Mouse (Mus musculus) neural tube, embryonic 12.5 days (tissue): ENCODE measurements at regions not wholly inside any gene's neighbourhood (a gene's known extent, or its start where the extent isn't known, plus 50 kb on each side); places are given as distances from the start of the nearest gene placed in this dataset.

Experiments used
- ATAC-seq: fragments of 200-750 bp; cut with Nextera tagmentation; 2 replicates; pipeline ENCODE4 v1.8.0; 2017; ENCODE audit warnings: low read depth, mild to moderate bottlenecking, moderate TSS enrichment, moderate library complexity; ENCODE audit not compliant: low FRiP score
- H3K27ac ChIP-seq: fragments of 300-500 bp; sonication (generic); 2 replicates; pipeline ENCODE4 v1.5.1; 2016
- H3K27me3 ChIP-seq: fragments of 300-500 bp; sonication (generic); replicated peaks from 2 replicates; pipeline ENCODE4 v1.6.1; 2016; ENCODE audit warnings: mild to moderate bottlenecking
- H3K36me3 ChIP-seq: fragments of 300-500 bp; sonication (generic); 2 replicates; pipeline ENCODE4 v1.6.1; 2016; ENCODE audit warnings: mild to moderate bottlenecking
- H3K4me1 ChIP-seq: fragments of 300-500 bp; sonication (generic); 2 replicates; pipeline ENCODE4 v1.6.1; 2016
- H3K4me2 ChIP-seq: fragments of 300-500 bp; sonication (generic); replicated peaks from 2 replicates; pipeline ENCODE4 v1.6.1; 2016; ENCODE audit warnings: mild to moderate bottlenecking
- H3K4me3 ChIP-seq: fragments of 300-500 bp; sonication (generic); 2 replicates; pipeline ENCODE4 v1.5.1; 2016
- H3K9ac ChIP-seq: fragments of 300-500 bp; sonication (generic); 2 replicates; pipeline ENCODE4 v1.6.1; 2016; ENCODE audit warnings: mild to moderate bottlenecking
- H3K9me3 ChIP-seq: fragments of 300-500 bp; sonication (generic); 2 replicates; pipeline ENCODE4 v1.6.1; 2016; ENCODE audit warnings: mild to moderate bottlenecking
- WGBS: fragments of 180-500 bp; shearing (Covaris S2); methylation state at CpG from one replicate; pipeline ENCODE4 v1.1.7; 2016; 5-methylcytosine and 5-hydroxymethylcytosine counted together

GRCm38 (mm10) chr4:23832385-23833164 lies 663.7 kb upstream of the Mms22l start:
- 52% methylated on average over 7 of the region's 7 CpGs for WGBS
- no peak for ATAC-seq
- H3K9me3 ChIP-seq = no peaks in the 10 kb centered on the region
- no peak overlapping the region for H3K4me2 ChIP-seq
- H3K9ac ChIP-seq = no peak overlapping the region
- no peaks in the 10 kb centered on the region for H3K27me3 ChIP-seq
- H3K4me3 ChIP-seq = no peak overlapping the region
- H3K4me1 ChIP-seq = no peaks in the 10 kb centered on the region
- no peak overlapping the region for H3K27ac ChIP-seq
- no peaks in the 10 kb centered on the region for H3K36me3 ChIP-seq

DNA sequence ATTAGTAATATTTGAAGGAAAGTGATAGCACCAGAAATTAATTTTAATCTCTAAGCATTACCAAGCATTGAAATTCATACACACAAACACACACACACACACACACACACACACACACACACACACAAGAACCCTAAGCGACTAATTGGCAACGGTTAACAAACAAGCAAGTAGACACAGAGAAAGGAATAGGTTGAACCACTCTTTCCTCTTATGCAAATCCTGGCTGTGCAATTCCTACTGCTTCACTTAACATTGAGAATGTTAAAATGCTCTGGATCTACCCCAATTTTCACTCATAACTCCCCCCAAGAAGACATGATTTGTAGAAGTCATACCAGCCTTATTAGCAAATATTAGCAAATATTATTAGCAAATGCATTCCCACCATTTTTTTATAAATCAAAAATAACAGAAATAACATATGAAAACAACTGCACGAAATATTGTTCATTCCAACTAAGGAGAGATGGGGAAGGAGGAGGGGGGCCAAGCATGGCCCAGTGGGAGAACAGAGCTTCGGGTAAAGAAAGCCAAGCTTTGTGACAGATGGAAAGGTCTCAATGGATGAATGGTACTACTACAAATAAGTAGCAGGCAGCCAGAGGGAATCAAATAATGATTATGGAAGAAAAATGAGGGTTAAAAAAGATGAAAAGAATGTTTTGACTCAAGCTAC lies 652.5 kb upstream of the Mms22l start:
- Histone ChIP-seq H3K4me2 (no peak overlapping the region), H3K9me3 (no peaks in the 10 kb centered on the region), H3K9ac (no peak overlapping the region), H3K4me3 (no peak overlapping the region), H3K27me3 (no peaks in the 10 kb centered on the region), H3K36me3 (no peaks in the 10 kb centered on the region), H3K27ac (no peak overlapping the region), H3K4me1 (no peaks in the 10 kb centered on the region)
- peak; percentile 65; the same call in 1 of the 2 replicates for ATAC-seq
- WGBS = 60% methylated on average over 4 of the region's 4 CpGs

GRCm38 (mm10) chr4:23844288-23844971 lies 651.8 kb upstream of the Mms22l start:
- Histone ChIP-seq H3K9ac (no peak overlapping the region), H3K4me3 (no peak overlapping the region), H3K27me3 (no peaks in the 10 kb centered on the region), H3K4me1 (no peaks in the 10 kb centered on the region), H3K36me3 (no peaks in the 10 kb centered on the region), H3K27ac (no peak overlapping the region), H3K9me3 (no peaks in the 10 kb centered on the region), H3K4me2 (no peak overlapping the region)
- ATAC-seq = no peak
- 92% methylated on average over 2 of the region's 2 CpGs for WGBS

GRCm38 (mm10) chr4:23845263-23845662 lies 651.0 kb upstream of the Mms22l start:
- Histone ChIP-seq H3K27ac (no peak overlapping the region), H3K36me3 (no peaks in the 10 kb centered on the region), H3K9me3 (no peaks in the 10 kb centered on the region), H3K4me2 (no peak overlapping the region), H3K9ac (no peak overlapping the region), H3K4me3 (no peak overlapping the region), H3K4me1 (no peaks in the 10 kb centered on the region), H3K27me3 (no peaks in the 10 kb centered on the region)
- WGBS = 72% methylated on average over 5 of the region's 5 CpGs
- no peak for ATAC-seq

DNA sequence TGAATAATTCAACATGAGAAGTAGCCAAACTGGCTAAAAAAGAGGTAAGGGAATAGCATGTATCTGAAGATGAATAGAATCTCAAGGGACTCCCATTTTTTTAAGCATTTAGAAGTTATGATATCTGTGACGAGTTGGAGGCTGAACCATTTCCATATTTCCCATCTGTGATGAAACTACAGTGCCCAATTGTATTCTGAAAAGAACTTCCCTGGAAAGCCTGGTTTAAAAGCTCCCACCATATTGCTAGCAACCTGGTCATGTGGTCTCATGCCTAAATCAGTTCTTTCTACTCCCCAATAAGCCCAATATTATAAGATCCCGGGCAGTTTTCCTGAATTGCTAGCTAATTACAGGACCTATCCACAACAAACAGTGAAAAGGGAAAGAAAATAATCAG lies 645.6 kb upstream of the Mms22l start:
- Histone ChIP-seq H3K4me3 (no peak overlapping the region), H3K9me3 (no peaks in the 10 kb centered on the region), H3K36me3 (no peaks in the 10 kb centered on the region), H3K4me2 (no peak overlapping the region), H3K9ac (no peak overlapping the region), H3K27ac (no peak overlapping the region), H3K27me3 (no peaks in the 10 kb centered on the region), H3K4me1 (no peaks in the 10 kb centered on the region)
- 89% methylated on average over 2 of the region's 2 CpGs for WGBS
- ATAC-seq = no peak

DNA sequence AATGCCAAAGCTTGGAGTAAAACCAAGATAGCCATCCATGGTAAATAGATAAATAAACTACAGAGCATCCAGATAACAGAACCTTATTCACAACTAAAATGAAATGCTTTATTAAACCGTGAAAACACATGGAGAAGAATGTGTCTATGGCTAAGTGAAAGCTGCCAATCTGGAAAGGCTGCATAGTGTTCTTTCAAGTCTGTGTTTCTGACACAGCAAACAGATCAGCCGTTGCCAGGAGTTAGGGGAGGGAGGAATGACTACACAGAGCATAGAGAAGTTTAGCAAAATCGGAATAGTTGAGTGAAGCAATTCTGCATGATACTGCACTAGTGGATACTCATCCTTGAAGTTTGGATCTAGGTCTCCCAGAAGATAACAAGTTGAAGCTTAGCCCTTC lies 633.8 kb upstream of the Mms22l start:
- Histone ChIP-seq H3K9me3 (no peaks in the 10 kb centered on the region), H3K36me3 (no peaks in the 10 kb centered on the region), H3K27ac (no peak overlapping the region), H3K4me2 (no peak overlapping the region), H3K9ac (no peak overlapping the region), H3K27me3 (no peaks in the 10 kb centered on the region), H3K4me3 (no peak overlapping the region), H3K4me1 (no peaks in the 10 kb centered on the region)
- 86% methylated on average over 3 of the region's 3 CpGs for WGBS
- no peak for ATAC-seq

- Histone ChIP-seq H3K27ac (no peak overlapping the region), H3K27me3 (no peaks in the 10 kb centered on the region), H3K9me3 (no peaks in the 10 kb centered on the region), H3K9ac (no peak overlapping the region), H3K36me3 (no peaks in the 10 kb centered on the region), H3K4me1 (no peaks in the 10 kb centered on the region), H3K4me3 (no peak overlapping the region), H3K4me2 (no peak overlapping the region)
- ATAC-seq = no peak
- 92% methylated on average over 7 of the region's 7 CpGs for WGBS
Observed at GRCm38 (mm10) chr4:23880007-23880406, 616.2 kb upstream of the Mms22l start.

- 7% methylated on average over 4 of the region's 4 CpGs for WGBS
- no peak overlapping the region for H3K4me3 ChIP-seq
- peak; percentile 94 for ATAC-seq
- H3K27me3 ChIP-seq = no peaks in the 10 kb centered on the region
- H3K36me3 ChIP-seq = no peaks in the 10 kb centered on the region
- no peak overlapping the region for H3K9ac ChIP-seq
- H3K4me1 ChIP-seq = no peaks in the 10 kb centered on the region
- no peak overlapping the region for H3K27ac ChIP-seq
- H3K4me2 ChIP-seq = no peak overlapping the region
- H3K9me3 ChIP-seq = no peaks in the 10 kb centered on the region
Observed at GRCm38 (mm10) chr4:23913396-23913795, 582.9 kb upstream of the Mms22l start.

- Histone ChIP-seq H3K36me3 (no peaks in the 10 kb centered on the region), H3K9ac (no peak overlapping the region), H3K27ac (no peak overlapping the region), H3K4me1 (no peaks in the 10 kb centered on the region), H3K27me3 (no peaks in the 10 kb centered on the region), H3K4me2 (no peak overlapping the region), H3K9me3 (no peaks in the 10 kb centered on the region), H3K4me3 (no peak overlapping the region)
- 0 out of 2 replicates have a peak, but pooled peaks have one; percentile 21 for ATAC-seq
- 86% methylated on average over 4 of the region's 4 CpGs for WGBS
Observed at GRCm38 (mm10) chr4:23913822-23914221, 582.4 kb upstream of the Mms22l start.

GRCm38 (mm10) chr4:23914423-23914822 lies 581.8 kb upstream of the Mms22l start:
- Histone ChIP-seq H3K27ac (no peak overlapping the region), H3K9me3 (no peaks in the 10 kb centered on the region), H3K9ac (no peak overlapping the region), H3K4me2 (no peak overlapping the region), H3K4me1 (no peaks in the 10 kb centered on the region), H3K36me3 (no peaks in the 10 kb centered on the region), H3K4me3 (no peak overlapping the region), H3K27me3 (no peaks in the 10 kb centered on the region)
- WGBS = 81% methylated on average over 7 of the region's 7 CpGs
- ATAC-seq = no peak

GRCm38 (mm10) chr4:23921520-23921919 lies 574.7 kb upstream of the Mms22l start:
- no peaks in the 10 kb centered on the region for H3K36me3 ChIP-seq
- no peaks in the 10 kb centered on the region for H3K9me3 ChIP-seq
- ATAC-seq = no peak
- H3K27ac ChIP-seq = no peak overlapping the region
- no peaks in the 10 kb centered on the region for H3K27me3 ChIP-seq
- no peak overlapping the region for H3K4me2 ChIP-seq
- 90% methylated on average over 3 of the region's 3 CpGs for WGBS
- H3K4me3 ChIP-seq = no peak overlapping the region
- H3K9ac ChIP-seq = no peak overlapping the region
- H3K4me1 ChIP-seq = no peaks in the 10 kb centered on the region

DNA sequence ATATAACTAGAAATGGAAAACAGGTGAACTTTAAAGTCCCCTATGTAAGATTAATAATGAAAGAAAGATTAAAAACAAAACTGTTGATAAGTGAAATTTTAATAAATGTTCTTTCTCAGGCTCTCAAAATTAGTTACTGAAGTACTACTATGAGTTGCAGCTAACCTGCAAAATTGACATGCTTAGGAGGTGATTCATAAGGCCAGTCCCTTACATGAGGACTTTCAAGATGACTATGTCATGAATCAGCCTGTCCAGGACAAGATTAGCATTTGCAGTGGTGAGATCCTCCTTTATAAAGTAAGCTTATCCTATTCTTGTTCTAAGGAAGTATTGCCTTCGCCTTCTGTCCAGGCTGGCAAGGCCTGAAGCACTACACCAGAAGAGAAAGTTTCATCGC lies 542.1 kb upstream of the Mms22l start:
- ATAC-seq = no peak
- Histone ChIP-seq H3K4me1 (no peaks in the 10 kb centered on the region), H3K27me3 (no peaks in the 10 kb centered on the region), H3K9ac (no peak overlapping the region), H3K27ac (no peak overlapping the region), H3K9me3 (no peaks in the 10 kb centered on the region), H3K36me3 (no peaks in the 10 kb centered on the region), H3K4me2 (no peak overlapping the region), H3K4me3 (no peak overlapping the region)
- WGBS = 91% methylated on average over 2 of the region's 2 CpGs
